Mouse (Mus musculus) midbrain, embryonic 15.5 days (tissue): ENCODE measurements around the gene Elob. TPM values are rescaled to one million over a fixed set of nuclear protein-coding genes. Genes with fewer than 3 reads are reported as not detected.

ENCODE experiments used
- ATAC-seq: fragments of 200-750 bp; cut with Nextera tagmentation; replicated peaks from 2 replicates; pipeline ENCODE4 v1.8.0; 2017; ENCODE audit warnings: moderate TSS enrichment
- H3K27ac ChIP-seq: fragments of 300-500 bp; sonication (generic); 2 replicates; pipeline ENCODE4 v1.5.1; 2015; ENCODE audit warnings: mild to moderate bottlenecking, inconsistent platforms
- H3K27me3 ChIP-seq: fragments of 300-500 bp; sonication (generic); replicated peaks from 2 replicates; pipeline ENCODE4 v1.6.1; 2015; ENCODE audit warnings: inconsistent platforms
- H3K36me3 ChIP-seq: fragments of 300-500 bp; sonication (generic); replicated peaks from 2 replicates; pipeline ENCODE4 v1.6.1; 2015; ENCODE audit warnings: inconsistent platforms
- H3K4me1 ChIP-seq: fragments of 300-500 bp; sonication (generic); 2 replicates; pipeline ENCODE4 v1.6.1; 2015; ENCODE audit warnings: inconsistent platforms
- H3K4me2 ChIP-seq: fragments of 300-500 bp; sonication (generic); 2 replicates; pipeline ENCODE4 v1.6.1; 2015; ENCODE audit warnings: inconsistent platforms, mild to moderate bottlenecking, moderate library complexity
- H3K4me3 ChIP-seq: fragments of 300-500 bp; sonication (generic); 2 replicates; pipeline ENCODE4 v1.5.1; 2015; ENCODE audit warnings: mild to moderate bottlenecking, inconsistent platforms
- H3K9ac ChIP-seq: fragments of 300-500 bp; sonication (generic); 2 replicates; pipeline ENCODE4 v1.6.1; 2015; ENCODE audit warnings: mild to moderate bottlenecking, inconsistent platforms
- H3K9me3 ChIP-seq: fragments of 300-500 bp; sonication (generic); 2 replicates; pipeline ENCODE4 v1.6.1; 2016; ENCODE audit warnings: inconsistent platforms
- WGBS: fragments of 180-500 bp; shearing (Covaris S2); methylation state at CpG from one replicate; pipeline ENCODE4 v1.1.7; 2015; ENCODE audit warnings: mixed read lengths; 5-methylcytosine and 5-hydroxymethylcytosine counted together
- polyA plus RNA-seq: library from polyadenylated mRNA; unstranded; fragments of >200 nt; fragmentation: Nextera tagmentation; extraction: Ambion mirVana; gene quantifications from 2 replicates; pipeline ENCODE4 v1.2.1, GENCODE M21; 2015

Gene Elob
- polyA plus RNA-seq, 1 experiment from 2014 or later: 1,223 TPM

DNA sequence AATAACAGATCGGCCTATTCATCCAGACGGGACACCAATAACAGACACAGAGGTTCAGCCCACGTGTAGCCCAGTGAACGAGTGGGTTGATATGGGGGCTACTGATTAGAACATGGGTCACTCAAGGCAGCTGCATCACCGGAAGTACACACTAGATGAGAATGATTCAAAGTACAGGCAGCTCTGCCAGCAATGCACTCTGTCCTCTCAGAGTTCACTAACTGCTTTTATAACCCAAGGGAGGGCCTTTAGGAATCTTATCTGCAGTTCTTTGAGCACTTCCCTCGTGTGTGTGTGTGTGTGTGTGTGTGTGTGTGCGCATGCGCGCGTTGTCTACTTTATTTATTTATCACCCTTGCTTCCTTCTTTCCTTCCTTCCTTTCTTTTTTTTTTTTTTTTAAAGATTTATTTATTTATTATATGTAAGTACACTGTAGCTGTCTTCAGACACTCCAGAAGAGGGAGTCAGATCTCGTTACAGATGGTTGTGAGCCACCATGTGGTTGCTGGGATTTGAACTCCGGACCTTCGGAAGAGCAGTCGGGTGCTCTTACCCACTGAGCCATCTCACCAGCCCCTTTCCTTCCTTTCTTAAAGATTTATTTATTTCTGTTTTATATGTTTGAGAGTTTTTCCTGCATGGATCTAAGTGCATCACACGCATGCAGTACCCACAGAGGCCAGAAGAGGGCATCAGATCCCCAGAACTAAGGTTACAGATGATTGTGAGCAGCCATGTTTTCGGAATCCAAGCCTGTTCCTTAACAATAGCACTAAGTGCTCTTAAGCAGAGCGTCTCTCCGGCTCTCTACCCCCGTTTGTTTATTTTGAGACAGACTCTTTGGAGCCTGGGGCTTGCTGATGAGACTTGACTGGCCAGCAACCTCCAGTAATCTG, 22.2 kb upstream of the Elob start:
- H3K4me3 ChIP-seq: no peak overlapping the region
- 63% methylated on average over 19 of the region's 19 CpGs for WGBS
- H3K9ac ChIP-seq: no peak overlapping the region
- no peaks in the 10 kb centered on the region for H3K27me3 ChIP-seq
- 0 out of 2 replicates have a peak, but pooled peaks have one; percentile 56 for ATAC-seq
- no peak overlapping the region for H3K4me2 ChIP-seq
- H3K27ac ChIP-seq: no peak overlapping the region
- no peaks in the 10 kb centered on the region for H3K9me3 ChIP-seq
- H3K4me1 ChIP-seq: no peaks in the 10 kb centered on the region
- no peaks in the 10 kb centered on the region for H3K36me3 ChIP-seq

DNA sequence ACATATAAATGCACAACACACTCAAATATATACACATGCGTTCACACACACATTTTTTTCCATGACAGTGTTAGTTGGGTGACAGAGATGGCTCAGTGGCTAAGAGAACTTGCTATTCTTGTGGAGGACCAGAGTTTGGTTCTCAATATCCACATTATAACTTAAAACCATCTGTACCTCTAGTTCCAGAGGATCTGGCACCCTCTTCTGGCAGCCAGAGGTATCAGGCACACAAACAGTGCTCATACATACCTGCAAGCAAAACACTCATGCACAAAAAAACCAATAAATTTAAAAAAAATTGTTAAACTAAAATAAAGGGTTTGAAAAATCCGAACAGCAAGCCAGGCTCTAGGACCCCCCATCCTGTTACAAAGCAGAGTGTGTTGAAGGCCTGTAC, 21.1 kb upstream of the Elob start:
- Histone ChIP-seq H3K4me3 (no peak overlapping the region), H3K9me3 (no peaks in the 10 kb centered on the region), H3K4me2 (no peak overlapping the region), H3K27ac (no peak overlapping the region), H3K36me3 (no peaks in the 10 kb centered on the region), H3K9ac (no peak overlapping the region), H3K4me1 (no peaks in the 10 kb centered on the region), H3K27me3 (no peaks in the 10 kb centered on the region)
- ATAC-seq: no peak
- WGBS: 65% methylated on average over 2 of the region's 2 CpGs

GRCm38 (mm10) chr17:23843812-23844273, 14.9 kb upstream of the Elob start, which contains the start of the genes Prss32 and Prss41:
TSS of gene Prss32 (plus strand) at chr17:23843855.
TSS of gene Prss41 (minus strand) at chr17:23844172.
- H3K4me3 ChIP-seq: 0 out of 2 replicates have a peak within 1 kb of the TSS, but pooled peaks have one; percentile 5
- H3K36me3 ChIP-seq: no peaks in the 10 kb centered on the region
- no peaks in the 10 kb centered on the region for H3K4me1 ChIP-seq
- H3K9ac ChIP-seq: no peak within 1 kb of the TSS
- H3K9me3 ChIP-seq: no peaks in the 10 kb centered on the region
- peak within 1 kb of the TSS; percentile 26; the same call in 1 of the 2 replicates for H3K4me2 ChIP-seq
- WGBS: 21% methylated on average over 19 of the region's 19 CpGs
- H3K27me3 ChIP-seq: no peaks in the 10 kb centered on the region
- H3K27ac ChIP-seq: no peak within 1 kb of the TSS
- ATAC-seq: 0 out of 2 replicates have a peak, but pooled peaks have one; percentile 17

DNA sequence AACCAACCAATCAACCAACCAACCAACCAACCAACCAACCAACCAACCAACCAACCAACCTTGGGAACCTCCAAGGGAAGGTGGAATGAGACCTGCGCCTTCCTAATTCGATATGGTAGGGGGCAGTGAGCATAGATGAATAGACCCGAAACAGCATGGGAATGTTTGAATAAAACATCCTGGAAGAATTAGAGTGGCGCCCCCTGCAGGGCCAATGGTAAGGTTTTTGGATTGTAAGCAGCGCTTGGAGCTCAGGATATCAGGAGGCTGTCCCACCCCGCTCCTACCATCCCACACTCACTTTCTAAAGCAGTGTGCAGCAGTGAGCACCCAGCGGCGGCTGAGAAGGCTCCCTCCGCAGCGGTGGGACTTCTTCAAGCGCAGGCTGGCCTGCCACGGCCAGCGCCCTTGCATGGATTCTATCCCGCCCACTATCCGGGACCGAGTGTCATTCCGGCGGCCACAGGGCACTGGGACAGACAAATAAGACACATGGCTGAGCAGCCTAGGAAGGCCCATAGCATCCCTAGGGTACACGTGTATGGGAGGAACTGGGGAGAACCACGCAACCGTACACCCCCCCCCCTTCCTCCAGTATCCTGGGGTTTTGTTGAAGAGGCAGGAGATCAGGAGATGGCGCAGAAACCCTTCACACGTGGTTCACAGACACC, 14.3 kb upstream of the Elob start:
- WGBS: 47% methylated on average over 23 of the region's 23 CpGs
- Histone ChIP-seq H3K9me3 (no peaks in the 10 kb centered on the region), H3K4me1 (no peaks in the 10 kb centered on the region), H3K27me3 (no peaks in the 10 kb centered on the region), H3K36me3 (no peaks in the 10 kb centered on the region), H3K4me2 (0 out of 2 replicates have a peak overlapping the region, but pooled peaks have one; percentile 12), H3K4me3 (no peak overlapping the region), H3K27ac (no peak overlapping the region), H3K9ac (no peak overlapping the region)
- ATAC-seq: peak; percentile 50; the same call in 1 of the 2 replicates

DNA sequence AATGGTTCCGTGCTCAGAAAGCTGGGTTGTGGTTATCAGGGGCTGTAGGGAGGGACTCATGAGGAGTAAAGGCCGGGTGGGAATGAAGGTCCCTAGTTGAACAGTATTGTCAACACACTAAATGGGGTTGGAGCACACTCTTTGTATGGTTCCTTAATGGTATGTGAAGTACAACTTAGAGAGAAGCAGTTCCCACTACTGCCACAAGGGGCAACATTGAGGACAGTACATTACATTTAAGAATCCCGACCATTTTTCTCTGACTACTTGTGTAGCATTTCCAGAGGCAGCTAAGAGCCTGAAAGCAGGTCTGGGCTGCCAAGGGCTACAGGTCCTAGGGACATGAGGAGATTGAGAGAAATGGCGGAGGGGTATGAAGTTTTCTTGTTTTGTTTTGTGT, 12.2 kb upstream of the Elob start:
- Histone ChIP-seq H3K4me1 (no peaks in the 10 kb centered on the region), H3K9ac (no peak overlapping the region), H3K4me2 (no peak overlapping the region), H3K27me3 (no peaks in the 10 kb centered on the region), H3K36me3 (no peaks in the 10 kb centered on the region), H3K9me3 (no peaks in the 10 kb centered on the region), H3K4me3 (no peak overlapping the region), H3K27ac (no peak overlapping the region)
- 28% methylated on average over 4 of the region's 4 CpGs for WGBS
- no peak for ATAC-seq

DNA sequence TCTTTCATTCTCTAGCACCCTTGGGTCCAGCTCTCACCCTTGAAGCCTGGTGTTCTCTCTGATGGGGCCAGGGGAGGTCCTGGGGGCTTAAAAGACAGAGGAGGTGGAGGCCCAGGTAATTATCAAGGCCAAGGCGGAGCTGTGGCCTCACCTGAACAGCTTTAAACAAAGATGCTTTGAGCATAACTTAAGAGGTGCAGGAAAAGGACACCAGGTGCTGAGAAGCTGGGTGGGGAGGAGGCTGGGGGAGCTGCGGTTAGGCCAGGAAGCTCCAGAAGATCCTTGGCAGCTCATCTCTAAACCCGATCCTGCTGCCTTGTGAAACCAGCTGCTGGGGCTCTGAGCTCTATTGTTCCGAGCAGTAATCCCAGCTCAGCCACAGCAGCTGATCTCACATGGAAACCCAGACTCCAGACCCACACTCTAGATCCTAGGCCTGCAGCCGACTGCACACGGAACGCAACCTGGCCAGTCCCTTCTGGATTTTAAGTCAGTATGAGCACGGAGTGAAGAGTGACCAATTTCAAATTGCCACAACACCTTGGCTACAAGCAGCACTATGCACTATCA, 7.2 kb upstream of the Elob start, which contains the start of gene Prss33:
Gene Prss33, minus strand, starts transcription at position 51 of the 570 bp plus-strand sequence.
- WGBS: 42% methylated on average over 8 of the region's 8 CpGs
- Histone ChIP-seq H3K9ac (no peak within 1 kb of the TSS), H3K9me3 (no peaks in the 10 kb centered on the region), H3K27me3 (0 out of 2 replicates have a peak, but pooled peaks cover 6% of the 10 kb centered on the region), H3K4me1 (no peaks in the 10 kb centered on the region), H3K4me3 (no peak within 1 kb of the TSS), H3K36me3 (no peaks in the 10 kb centered on the region), H3K4me2 (no peak within 1 kb of the TSS), H3K27ac (no peak within 1 kb of the TSS)
- ATAC-seq: no peak

DNA sequence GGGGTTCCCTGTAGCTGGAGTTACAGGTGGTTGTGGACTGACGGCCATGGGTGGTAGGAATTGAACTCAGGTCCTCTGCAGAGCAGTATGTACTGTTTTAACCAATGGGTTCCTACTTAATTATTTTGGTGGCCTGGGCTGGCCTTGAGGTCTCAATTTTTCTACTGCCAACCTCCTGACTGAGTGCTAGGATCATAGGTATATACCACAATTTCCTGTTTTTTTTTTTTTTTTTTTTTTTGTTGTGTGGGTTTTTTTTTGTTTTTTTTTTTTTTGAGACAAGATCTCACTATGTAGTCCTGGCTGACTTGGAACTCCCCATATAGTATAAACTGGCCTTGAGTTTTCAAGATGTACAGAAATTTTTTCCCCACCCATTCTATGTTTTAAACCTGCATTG, 2.3 kb upstream of the Elob start:
- Histone ChIP-seq H3K9ac (no peak overlapping the region), H3K27ac (no peak overlapping the region), H3K9me3 (no peaks in the 10 kb centered on the region), H3K36me3 (peaks cover 8% of the 10 kb centered on the region; the same call in 1 of the 2 replicates), H3K4me3 (no peak overlapping the region), H3K4me2 (no peak overlapping the region), H3K27me3 (0 out of 2 replicates have a peak, but pooled peaks cover 6% of the 10 kb centered on the region), H3K4me1 (peaks cover 20% of the 10 kb centered on the region)
- 100% methylated on average over 1 of the region's 1 CpGs for WGBS
- ATAC-seq: no peak

DNA sequence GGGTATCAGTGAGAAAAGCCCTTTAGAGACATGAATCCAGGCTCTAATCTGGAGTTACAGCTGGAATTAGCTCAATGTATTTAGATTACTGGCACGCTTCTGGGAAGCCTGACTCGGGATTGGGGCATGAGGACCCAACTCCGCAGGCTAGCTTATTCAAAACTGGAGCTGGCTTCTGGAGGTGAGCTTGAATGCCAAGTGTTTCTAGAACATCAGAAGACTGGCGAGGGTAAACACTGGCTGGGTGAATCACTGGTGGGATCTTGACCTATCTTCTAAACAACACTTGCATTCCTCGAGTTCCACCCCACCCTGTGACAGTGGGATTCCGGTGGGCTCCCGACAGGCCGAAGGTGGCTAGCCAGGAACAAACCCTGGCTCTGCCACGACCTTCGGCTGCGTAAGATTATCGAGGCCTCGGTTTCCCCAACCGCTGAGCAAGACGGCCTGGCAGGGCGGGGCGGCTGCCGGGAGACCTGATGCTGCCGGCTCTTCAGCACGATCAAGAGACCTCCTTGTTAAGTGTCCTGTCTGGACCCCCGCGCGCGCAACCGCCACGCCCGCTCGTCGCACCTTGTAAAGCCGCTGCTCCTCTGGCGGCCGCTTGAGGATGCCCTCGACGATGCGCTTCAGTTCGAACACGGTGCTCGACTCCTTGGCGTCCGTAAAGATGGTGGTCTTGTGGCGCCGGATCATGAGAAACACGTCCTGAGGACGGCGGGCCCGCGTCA, 500 bp downstream of the Elob start:
- Histone ChIP-seq H3K27ac (peak overlapping the region; percentile 91), H3K9ac (peak overlapping the region; percentile 91), H3K9me3 (no peaks in the 10 kb centered on the region), H3K4me1 (peaks cover 20% of the 10 kb centered on the region), H3K27me3 (0 out of 2 replicates have a peak, but pooled peaks cover 1% of the 10 kb centered on the region), H3K36me3 (peaks cover 35% of the 10 kb centered on the region), H3K4me3 (peak overlapping the region; percentile 95), H3K4me2 (peak overlapping the region; percentile 81)
- peak; percentile 83 for ATAC-seq
- WGBS: under 1% methylated on average over 47 of the region's 47 CpGs

DNA sequence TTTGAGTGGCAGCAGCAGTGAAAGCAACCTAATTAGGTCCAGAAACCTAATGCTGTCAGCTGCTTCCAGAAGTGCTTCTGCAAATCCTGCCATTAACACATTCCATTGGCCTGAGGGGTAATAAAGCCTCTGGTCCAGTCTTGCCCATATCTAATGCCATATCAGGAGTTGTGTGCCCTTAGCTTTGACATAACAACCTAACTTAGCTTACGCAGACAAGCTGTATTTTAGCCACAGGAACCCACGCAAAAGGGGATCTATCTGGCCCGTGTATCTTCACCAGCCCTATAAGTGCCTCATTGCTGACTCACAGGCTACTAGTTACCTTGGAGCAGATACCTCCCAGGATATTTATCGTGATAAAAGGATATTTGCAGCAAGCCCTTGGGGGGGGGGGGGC, 3.3 kb downstream of the Elob start:
- H3K27ac ChIP-seq: no peak overlapping the region
- H3K4me2 ChIP-seq: no peak overlapping the region
- peaks cover 20% of the 10 kb centered on the region for H3K4me1 ChIP-seq
- WGBS: 87% methylated on average over 4 of the region's 4 CpGs
- no peak for ATAC-seq
- H3K36me3 ChIP-seq: peaks cover 61% of the 10 kb centered on the region
- H3K4me3 ChIP-seq: no peak overlapping the region
- H3K9ac ChIP-seq: no peak overlapping the region
- H3K9me3 ChIP-seq: no peaks in the 10 kb centered on the region
- H3K27me3 ChIP-seq: no peaks in the 10 kb centered on the region

GRCm38 (mm10) chr17:23823614-23824013, 5.3 kb downstream of the Elob start:
- ATAC-seq: no peak
- Histone ChIP-seq H3K4me2 (no peak overlapping the region), H3K27ac (no peak overlapping the region), H3K9me3 (peaks cover 9% of the 10 kb centered on the region), H3K36me3 (peaks cover 81% of the 10 kb centered on the region), H3K4me3 (no peak overlapping the region), H3K4me1 (peaks cover 20% of the 10 kb centered on the region), H3K9ac (no peak overlapping the region), H3K27me3 (no peaks in the 10 kb centered on the region)
- WGBS: 92% methylated on average over 12 of the region's 12 CpGs

- Histone ChIP-seq H3K4me2 (no peak overlapping the region), H3K9me3 (peaks cover 9% of the 10 kb centered on the region), H3K4me1 (peaks cover 18% of the 10 kb centered on the region), H3K9ac (no peak overlapping the region), H3K27me3 (no peaks in the 10 kb centered on the region), H3K27ac (no peak overlapping the region), H3K36me3 (peaks cover 86% of the 10 kb centered on the region), H3K4me3 (no peak overlapping the region)
- WGBS: 84% methylated on average over 16 of the region's 16 CpGs
- no peak for ATAC-seq
These were observed 5.9 kb downstream of the Elob start for GRCm38 (mm10) chr17:23823018-23823417.
